Mouse (Mus musculus): ENCODE measurements around the gene Tmem63b. TPM values are rescaled to one million over a fixed set of nuclear protein-coding genes. Genes with fewer than 3 reads are reported as not detected.

Tmem63b gene
- polyA plus RNA-seq, 1 experiment from 2014 or later, result 140 TPM

GRCm38 (mm10) chr17:45709829-45710228, 23.1 kb upstream of the Tmem63b start:
- no peak for ATAC-seq
- H3K4me2 ChIP-seq (ENCODE audit: low read length), result no peak overlapping the region
- H3K36me3 ChIP-seq (ENCODE audit: control insufficient read depth, insufficient read depth), result no peaks in the 10 kb centered on the region
- no peaks in the 10 kb centered on the region for H3K4me1 ChIP-seq (replicated peaks; ENCODE audit: control insufficient read depth, insufficient read depth, low read length)
- H3K4me3 ChIP-seq (replicated peaks; ENCODE audit: low read length), result no peak overlapping the region
- no peaks in the 10 kb centered on the region for H3K9me3 ChIP-seq (ENCODE audit: control insufficient read depth, low read length)
- H3K27me3 ChIP-seq (replicated peaks; ENCODE audit: control insufficient read depth, insufficient read depth, low read length), result no peaks in the 10 kb centered on the region
- no peak overlapping the region for H3K27ac ChIP-seq (ENCODE audit: low read length)
- H3K9ac ChIP-seq (replicated peaks; ENCODE audit: low read depth, low read length), result no peak overlapping the region
- 48% methylated on average over 3 of the region's 3 CpGs for WGBS

DNA sequence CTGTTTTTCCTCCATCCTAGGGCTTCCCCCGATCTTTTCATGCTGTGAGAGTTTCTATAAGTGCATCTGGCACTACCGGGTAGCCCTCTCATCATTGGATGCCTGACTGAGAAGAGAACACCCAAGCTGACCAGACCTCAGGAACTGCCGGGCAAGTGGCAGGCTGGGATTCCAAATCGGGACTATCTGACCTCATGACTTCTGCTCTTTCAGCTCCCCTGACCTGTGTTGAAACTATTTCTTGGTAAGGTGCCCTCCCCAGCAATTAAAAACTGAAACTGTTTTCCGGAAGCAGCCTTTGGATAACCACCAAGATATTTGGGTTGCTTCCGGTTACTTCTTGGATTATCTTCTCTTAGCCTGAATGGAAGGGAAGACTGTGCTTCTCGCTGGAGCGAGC, 21.5 kb upstream of the Tmem63b start:
- no peak for ATAC-seq
- Histone ChIP-seq H3K4me3 (replicated peaks; ENCODE audit: low read length) (no peak overlapping the region), H3K9me3 (ENCODE audit: control insufficient read depth, low read length) (no peaks in the 10 kb centered on the region), H3K4me2 (ENCODE audit: low read length) (no peak overlapping the region), H3K9ac (replicated peaks; ENCODE audit: low read depth, low read length) (no peak overlapping the region), H3K4me1 (replicated peaks; ENCODE audit: control insufficient read depth, insufficient read depth, low read length) (no peaks in the 10 kb centered on the region), H3K27ac (ENCODE audit: low read length) (no peak overlapping the region), H3K27me3 (replicated peaks; ENCODE audit: control insufficient read depth, insufficient read depth, low read length) (no peaks in the 10 kb centered on the region), H3K36me3 (ENCODE audit: control insufficient read depth, insufficient read depth) (no peaks in the 10 kb centered on the region)
- WGBS, result 86% methylated on average over 8 of the region's 8 CpGs

- no peaks in the 10 kb centered on the region for H3K4me1 ChIP-seq (replicated peaks; ENCODE audit: control insufficient read depth, insufficient read depth, low read length)
- H3K4me2 ChIP-seq (ENCODE audit: low read length), result no peak overlapping the region
- no peak overlapping the region for H3K27ac ChIP-seq (ENCODE audit: low read length)
- no peaks in the 10 kb centered on the region for H3K27me3 ChIP-seq (replicated peaks; ENCODE audit: control insufficient read depth, insufficient read depth, low read length)
- H3K36me3 ChIP-seq (ENCODE audit: control insufficient read depth, insufficient read depth), result no peaks in the 10 kb centered on the region
- H3K4me3 ChIP-seq (replicated peaks; ENCODE audit: low read length), result no peak overlapping the region
- ATAC-seq, result no peak
- WGBS, result 42% methylated on average over 3 of the region's 3 CpGs
- H3K9me3 ChIP-seq (ENCODE audit: control insufficient read depth, low read length), result no peaks in the 10 kb centered on the region
- H3K9ac ChIP-seq (replicated peaks; ENCODE audit: low read depth, low read length), result no peak overlapping the region
Measured at GRCm38 (mm10) chr17:45707376-45707775, 20.7 kb upstream of the Tmem63b start.

DNA sequence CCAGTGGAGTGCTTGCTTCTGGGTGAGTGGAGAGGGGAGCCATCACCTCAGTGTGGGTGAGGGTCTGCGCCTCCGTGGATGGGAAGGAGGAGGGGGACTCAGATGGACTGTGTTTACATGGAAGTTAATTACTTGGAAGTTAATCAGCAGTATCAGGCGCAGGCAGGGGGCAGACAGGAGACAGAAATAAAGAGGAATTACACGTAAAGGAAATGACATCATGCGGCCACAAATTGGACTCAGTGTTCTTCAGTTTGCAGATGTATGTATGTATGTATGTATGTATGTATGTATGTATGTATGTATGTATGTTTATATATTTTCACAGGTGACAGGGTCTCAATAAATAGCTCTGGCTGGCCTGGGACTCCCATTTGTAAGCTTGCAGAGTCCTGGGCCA, 20.1 kb upstream of the Tmem63b start:
- H3K9ac ChIP-seq (replicated peaks; ENCODE audit: low read depth, low read length), result no peak overlapping the region
- no peaks in the 10 kb centered on the region for H3K36me3 ChIP-seq (ENCODE audit: control insufficient read depth, insufficient read depth)
- no peak overlapping the region for H3K4me2 ChIP-seq (ENCODE audit: low read length)
- no peaks in the 10 kb centered on the region for H3K9me3 ChIP-seq (ENCODE audit: control insufficient read depth, low read length)
- no peak overlapping the region for H3K4me3 ChIP-seq (replicated peaks; ENCODE audit: low read length)
- H3K27ac ChIP-seq (ENCODE audit: low read length), result no peak overlapping the region
- ATAC-seq, result no peak
- no peaks in the 10 kb centered on the region for H3K27me3 ChIP-seq (replicated peaks; ENCODE audit: control insufficient read depth, insufficient read depth, low read length)
- no peaks in the 10 kb centered on the region for H3K4me1 ChIP-seq (replicated peaks; ENCODE audit: control insufficient read depth, insufficient read depth, low read length)
- 55% methylated on average over 5 of the region's 5 CpGs for WGBS

DNA sequence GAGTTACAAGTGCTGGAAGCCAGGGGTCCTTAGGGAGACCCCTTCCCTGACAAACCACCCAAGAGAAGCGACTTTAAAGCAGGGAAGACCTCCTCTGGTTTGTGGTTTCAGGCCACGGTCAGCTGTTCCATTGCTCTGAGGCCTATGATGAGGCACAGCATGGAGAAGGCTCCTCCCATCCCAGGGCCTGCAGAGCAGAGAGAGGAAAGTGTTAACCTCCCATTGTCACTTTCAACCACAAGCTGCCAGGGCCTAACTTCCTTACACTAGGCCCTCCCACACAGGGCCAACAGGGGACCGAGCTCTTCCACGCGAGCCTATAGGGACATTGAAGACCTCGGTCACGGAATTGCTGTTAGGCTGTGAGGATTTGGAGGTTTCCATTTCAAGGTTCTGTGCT, 16.5 kb upstream of the Tmem63b start:
- Histone ChIP-seq H3K9me3 (ENCODE audit: control insufficient read depth, low read length) (no peaks in the 10 kb centered on the region), H3K9ac (replicated peaks; ENCODE audit: low read depth, low read length) (no peak overlapping the region), H3K27me3 (replicated peaks; ENCODE audit: control insufficient read depth, insufficient read depth, low read length) (no peaks in the 10 kb centered on the region), H3K36me3 (ENCODE audit: control insufficient read depth, insufficient read depth) (no peaks in the 10 kb centered on the region; the same call in 1 of the 2 replicates), H3K4me2 (ENCODE audit: low read length) (no peak overlapping the region), H3K27ac (ENCODE audit: low read length) (no peak overlapping the region), H3K4me3 (replicated peaks; ENCODE audit: low read length) (no peak overlapping the region), H3K4me1 (replicated peaks; ENCODE audit: control insufficient read depth, insufficient read depth, low read length) (no peaks in the 10 kb centered on the region)
- WGBS, result 69% methylated on average over 7 of the region's 7 CpGs
- ATAC-seq, result no peak

DNA sequence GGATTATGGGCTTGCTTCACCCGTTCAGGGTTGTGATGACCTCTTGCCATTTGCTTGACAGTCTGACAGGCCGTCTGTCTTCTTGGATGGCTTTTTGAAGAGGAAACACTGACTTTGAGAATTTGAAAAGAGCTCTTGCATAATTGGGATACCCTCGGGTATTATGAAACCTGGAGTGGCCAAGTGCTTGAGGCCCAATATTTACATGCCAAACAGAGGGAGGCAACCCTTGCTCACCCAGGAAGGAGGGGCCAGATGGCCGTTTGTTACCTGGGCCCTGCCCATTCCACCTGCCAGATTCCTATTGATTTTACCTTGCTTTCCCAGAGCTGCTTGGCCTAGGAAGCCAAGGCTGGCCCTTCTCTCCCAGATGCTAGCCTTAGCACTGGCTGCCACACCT, 15.5 kb upstream of the Tmem63b start:
- H3K27ac ChIP-seq (ENCODE audit: low read length), result no peak overlapping the region
- no peaks in the 10 kb centered on the region for H3K9me3 ChIP-seq (ENCODE audit: control insufficient read depth, low read length)
- no peaks in the 10 kb centered on the region for H3K4me1 ChIP-seq (replicated peaks; ENCODE audit: control insufficient read depth, insufficient read depth, low read length)
- WGBS, result 66% methylated on average over 4 of the region's 4 CpGs
- H3K36me3 ChIP-seq (ENCODE audit: control insufficient read depth, insufficient read depth), result no peaks in the 10 kb centered on the region; the same call in 1 of the 2 replicates
- ATAC-seq, result no peak
- H3K4me2 ChIP-seq (ENCODE audit: low read length), result no peak overlapping the region
- H3K9ac ChIP-seq (replicated peaks; ENCODE audit: low read depth, low read length), result no peak overlapping the region
- H3K27me3 ChIP-seq (replicated peaks; ENCODE audit: control insufficient read depth, insufficient read depth, low read length), result no peaks in the 10 kb centered on the region
- no peak overlapping the region for H3K4me3 ChIP-seq (replicated peaks; ENCODE audit: low read length)

DNA sequence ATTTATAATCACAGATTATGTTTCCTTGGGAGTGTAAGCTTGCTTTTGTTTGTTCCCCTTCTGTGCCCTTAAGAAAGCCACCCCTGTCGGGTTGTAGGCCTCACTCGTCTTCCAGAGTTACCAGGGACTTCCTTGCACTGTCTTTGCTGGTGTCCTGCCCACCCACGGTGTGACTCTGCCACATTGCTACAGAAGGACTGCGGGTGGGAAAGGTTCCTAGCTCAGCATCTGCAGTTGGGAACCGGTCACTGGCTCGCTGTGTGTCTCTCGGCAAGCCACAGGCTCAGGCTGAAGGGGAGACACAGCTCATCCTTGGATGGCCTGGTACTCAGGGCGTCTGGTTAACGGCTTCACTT, 14.5 kb upstream of the Tmem63b start:
- H3K36me3 ChIP-seq (ENCODE audit: control insufficient read depth, insufficient read depth), result no peaks in the 10 kb centered on the region; the same call in 1 of the 2 replicates
- no peak overlapping the region for H3K4me2 ChIP-seq (ENCODE audit: low read length)
- H3K9ac ChIP-seq (replicated peaks; ENCODE audit: low read depth, low read length), result no peak overlapping the region
- 67% methylated on average over 9 of the region's 9 CpGs for WGBS
- no peaks in the 10 kb centered on the region for H3K27me3 ChIP-seq (replicated peaks; ENCODE audit: control insufficient read depth, insufficient read depth, low read length)
- no peak overlapping the region for H3K4me3 ChIP-seq (replicated peaks; ENCODE audit: low read length)
- ATAC-seq, result no peak
- no peaks in the 10 kb centered on the region for H3K4me1 ChIP-seq (replicated peaks; ENCODE audit: control insufficient read depth, insufficient read depth, low read length)
- H3K9me3 ChIP-seq (ENCODE audit: control insufficient read depth, low read length), result no peaks in the 10 kb centered on the region
- H3K27ac ChIP-seq (ENCODE audit: low read length), result no peak overlapping the region

GRCm38 (mm10) chr17:45700496-45701235, 14.0 kb upstream of the Tmem63b start:
- no peak for ATAC-seq
- H3K27me3 ChIP-seq (replicated peaks; ENCODE audit: control insufficient read depth, insufficient read depth, low read length), result no peaks in the 10 kb centered on the region
- 57% methylated on average over 10 of the region's 16 CpGs for WGBS
- no peak overlapping the region for H3K27ac ChIP-seq (ENCODE audit: low read length)
- H3K9ac ChIP-seq (replicated peaks; ENCODE audit: low read depth, low read length), result no peak overlapping the region
- no peaks in the 10 kb centered on the region; the same call in 1 of the 2 replicates for H3K36me3 ChIP-seq (ENCODE audit: control insufficient read depth, insufficient read depth)
- H3K4me2 ChIP-seq (ENCODE audit: low read length), result no peak overlapping the region
- H3K4me1 ChIP-seq (replicated peaks; ENCODE audit: control insufficient read depth, insufficient read depth, low read length), result no peaks in the 10 kb centered on the region
- H3K9me3 ChIP-seq (ENCODE audit: control insufficient read depth, low read length), result no peaks in the 10 kb centered on the region
- H3K4me3 ChIP-seq (replicated peaks; ENCODE audit: low read length), result no peak overlapping the region

DNA sequence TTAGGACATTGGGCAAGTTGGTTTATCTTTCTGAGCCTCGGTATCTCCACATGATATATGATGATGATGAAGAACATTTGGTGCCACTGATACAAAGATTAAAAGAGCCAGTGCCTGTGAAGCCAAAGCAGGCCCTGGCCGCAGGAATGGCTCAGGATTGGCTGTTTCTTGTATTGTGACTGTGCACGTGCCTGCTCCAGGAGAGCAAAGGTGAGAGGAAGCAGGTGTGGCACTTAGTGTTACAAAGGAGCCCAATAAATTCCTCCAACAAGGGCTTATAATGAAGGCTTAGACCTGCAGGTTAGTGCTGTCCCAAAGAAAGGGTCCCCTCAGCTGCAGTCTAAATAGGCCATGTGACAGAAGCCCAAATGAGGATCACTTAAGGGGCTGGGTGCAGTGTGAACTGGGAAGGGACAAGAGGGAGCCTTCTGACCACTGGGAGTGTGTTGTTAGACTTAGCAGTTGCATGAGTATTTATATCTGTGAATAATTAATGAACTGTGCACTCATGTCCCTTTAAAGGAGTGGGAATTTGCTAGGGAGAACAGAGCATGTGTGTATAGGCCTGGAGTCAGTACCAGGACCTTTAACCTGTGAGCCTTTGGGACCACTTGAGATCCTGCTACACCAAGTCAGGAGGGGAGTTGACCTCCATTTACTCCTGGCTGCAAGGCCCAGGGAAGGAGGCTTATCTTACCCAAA, 12.5 kb upstream of the Tmem63b start:
- no peak overlapping the region for H3K4me2 ChIP-seq (ENCODE audit: low read length)
- H3K9me3 ChIP-seq (ENCODE audit: control insufficient read depth, low read length), result no peaks in the 10 kb centered on the region
- no peaks in the 10 kb centered on the region; the same call in 1 of the 2 replicates for H3K36me3 ChIP-seq (ENCODE audit: control insufficient read depth, insufficient read depth)
- 90% methylated on average over 3 of the region's 3 CpGs for WGBS
- no peaks in the 10 kb centered on the region for H3K27me3 ChIP-seq (replicated peaks; ENCODE audit: control insufficient read depth, insufficient read depth, low read length)
- H3K27ac ChIP-seq (ENCODE audit: low read length), result no peak overlapping the region
- no peaks in the 10 kb centered on the region for H3K4me1 ChIP-seq (replicated peaks; ENCODE audit: control insufficient read depth, insufficient read depth, low read length)
- no peak for ATAC-seq
- no peak overlapping the region for H3K9ac ChIP-seq (replicated peaks; ENCODE audit: low read depth, low read length)
- H3K4me3 ChIP-seq (replicated peaks; ENCODE audit: low read length), result no peak overlapping the region

Measured in forebrain, embryonic 16.5 days (tissue).